Mouse (Mus musculus) CH12.LX (cell line): ENCODE results near the gene Adgb. TPM values are rescaled to one million over a fixed set of nuclear protein-coding genes. Genes with fewer than 3 reads are reported as not detected.

ENCODE experiments used
- DNase-seq: peaks from one replicate; pipeline ENCODE4 v3.0.0-alpha.2; 2013; ENCODE audit errors: extremely low read depth
- H3K27ac ChIP-seq: 2 replicates; pipeline ENCODE4 v1.5.1; 2012; ENCODE audit warnings: low read depth, mild to moderate bottlenecking, control low read depth, moderate library complexity; ENCODE audit not compliant: insufficient read depth
- H3K27me3 ChIP-seq: replicated peaks from 2 replicates; pipeline ENCODE3; 2012; ENCODE audit warnings: inconsistent platforms
- H3K36me3 ChIP-seq, 2 experiments: replicated peaks in 1 of 2; 2 replicates each; pipeline versions ENCODE3 to v1.6.1; 2012; ENCODE audit warnings: inconsistent platforms in 1 of 2, low read length in 1 of 2, mild to moderate bottlenecking in 1 of 2, mixed read lengths in 1 of 2, moderate library complexity in 1 of 2; ENCODE audit not compliant: control insufficient read depth in 1 of 2, insufficient read depth in 1 of 2
- H3K4me1 ChIP-seq, 2 experiments: 2 replicates each; pipeline ENCODE4 v1.6.1; 2012; ENCODE audit warnings: inconsistent platforms in 1 of 2, moderate library complexity in 1 of 2; ENCODE audit not compliant: insufficient read depth in 2 of 2, control insufficient read depth in 1 of 2
- H3K4me2 ChIP-seq: 2 replicates; pipeline ENCODE4 v1.6.1; 2012; ENCODE audit warnings: low read depth, mild to moderate bottlenecking, control low read depth; ENCODE audit not compliant: poor library complexity, insufficient read depth, severe bottlenecking
- H3K4me3 ChIP-seq, 3 experiments: fragments of 150-350 bp in 1 of 3; sonication (generic) in 1 of 3; replicated peaks in 1 of 3; 2 replicates each; pipeline versions ENCODE3 to v1.5.1; 2011 to 2012; ENCODE audit warnings: low read depth in 2 of 3, low read length in 2 of 3, mild to moderate bottlenecking in 2 of 3, moderate library complexity in 2 of 3, control low read depth in 1 of 3, improper control_type of control experiment in 1 of 3, inconsistent platforms in 1 of 3, mixed read lengths in 1 of 3; ENCODE audit not compliant: poor library complexity in 1 of 3
- H3K79me2 ChIP-seq: replicated peaks from 2 replicates; pipeline ENCODE4 v1.6.1; 2012; ENCODE audit warnings: mild to moderate bottlenecking, moderate library complexity; ENCODE audit not compliant: control insufficient read depth, poor library complexity, insufficient read depth, severe bottlenecking; ENCODE audit errors: extremely low read depth
- H3K9ac ChIP-seq: 2 replicates; pipeline ENCODE4 v1.6.1; 2012; ENCODE audit warnings: low read depth, mild to moderate bottlenecking, control low read depth, moderate library complexity; ENCODE audit not compliant: insufficient read depth
- H3K9me3 ChIP-seq: replicated peaks from 2 replicates; pipeline ENCODE3; 2012; ENCODE audit warnings: low read length, inconsistent platforms, mixed read lengths
- BHLHE40 ChIP-seq: IDR thresholded peaks from 2 replicates; pipeline ENCODE4 v1.6.1; 2011; ENCODE audit warnings: mild to moderate bottlenecking, low read depth, low read length, improper control_type of control experiment
- CHD1 ChIP-seq: IDR thresholded peaks from 2 replicates; pipeline ENCODE4 v1.6.1; 2012; ENCODE audit warnings: low read depth, low read length, improper control_type of control experiment, inconsistent platforms
- CTCF ChIP-seq, 2 experiments: IDR thresholded peaks in 1 of 2; conservative IDR thresholded peaks in 1 of 2; 2 replicates each; pipeline ENCODE4 v1.5.1; 2011 to 2012; ENCODE audit warnings: low read depth in 2 of 2, low read length in 2 of 2, improper control_type of control experiment in 1 of 2, inconsistent platforms in 1 of 2, mild to moderate bottlenecking in 1 of 2, moderate library complexity in 1 of 2
- IRF4 ChIP-seq: IDR thresholded peaks from 2 replicates; pipeline ENCODE4 v1.6.1; 2014; ENCODE audit warnings: low read depth, mild to moderate bottlenecking, inconsistent platforms, low read length, improper control_type of control experiment
- JUND ChIP-seq: conservative IDR thresholded peaks from 2 replicates; pipeline ENCODE4 v1.6.1; 2011; ENCODE audit warnings: low read depth, low read length, improper control_type of control experiment
- MAX ChIP-seq: IDR thresholded peaks from 2 replicates; pipeline ENCODE4 v1.6.1; 2011; ENCODE audit warnings: low read length, improper control_type of control experiment
- MAZ ChIP-seq: IDR thresholded peaks from 2 replicates; pipeline ENCODE4 v1.6.1; 2012; ENCODE audit warnings: low read depth, mild to moderate bottlenecking, inconsistent platforms, low read length, improper control_type of control experiment, moderate library complexity
- MYC ChIP-seq: IDR thresholded peaks from 2 replicates; pipeline ENCODE4 v1.6.1; 2011; ENCODE audit warnings: low read depth, mild to moderate bottlenecking, improper control_type of control experiment, low read length
- NRF1 ChIP-seq: IDR thresholded peaks from 2 replicates; pipeline ENCODE4 v1.6.1; 2014; ENCODE audit warnings: low read depth, mild to moderate bottlenecking, inconsistent platforms, low read length, improper control_type of control experiment, moderate library complexity
- RAD21 ChIP-seq: IDR thresholded peaks from 2 replicates; pipeline ENCODE4 v1.6.1; 2011; ENCODE audit warnings: low read depth, mild to moderate bottlenecking, low read length, improper control_type of control experiment, moderate library complexity
- SMC3 ChIP-seq: IDR thresholded peaks from 2 replicates; pipeline ENCODE4 v1.6.1; 2011; ENCODE audit warnings: low read depth, low read length, improper control_type of control experiment
- UBTF ChIP-seq: IDR thresholded peaks from 2 replicates; pipeline ENCODE4 v1.6.1; 2012; ENCODE audit warnings: low read depth, mild to moderate bottlenecking, inconsistent platforms, low read length, improper control_type of control experiment, moderate library complexity
- ZC3H11A ChIP-seq: IDR thresholded peaks from 2 replicates; pipeline ENCODE4 v1.6.1; 2012; ENCODE audit warnings: low read depth, mild to moderate bottlenecking, inconsistent platforms, low read length, improper control_type of control experiment
- dilution Hi-C: fragments of 300-500 bp; cut with MboI; formaldehyde crosslinking; loops from 2 replicates; pipeline ENCODE4 v1.14.3; 2020; ENCODE audit warnings: low sequenced_read_pairs; ENCODE audit not compliant: extremely low pct_unique_long_range_greater_than_20kb, extremely low pct_ligation_motif_present
- in situ Hi-C: fragments of 300-500 bp; cut with MboI; formaldehyde crosslinking; loops from 3 replicates; pipeline ENCODE4 v1.14.3; 2019; ENCODE audit warnings: low sequenced_read_pairs, low pct_ligation_motif_present, low pct_unique_long_range_greater_than_20kb, mixed read lengths
- polyA plus RNA-seq: library from polyadenylated mRNA; unstranded; fragments of >175 nt; gene quantifications from 2 replicates; pipeline ENCODE4 v1.2.1, GENCODE M21; 2012; ENCODE audit warnings: low read depth; ENCODE audit not compliant: insufficient read length
- total RNA-seq, 2 experiments: library from RNA; depleted of rRNA; stranded (reverse); fragments of 300-350 nt in 1 of 2; fragments of >200 nt in 1 of 2; gene quantifications; 2 replicates each; pipeline ENCODE4 v1.2.3; 2012 to 2014

Adgb gene
- total and polyA plus RNA-seq, 3 experiments, result not detected

- no peak overlapping the region for H3K4me3 ChIP-seq
- no peaks in the 10 kb centered on the region for H3K9me3 ChIP-seq
- H3K4me2 ChIP-seq, result peak overlapping the region; percentile 51; the same call in 1 of the 2 replicates
- no peaks in the 10 kb centered on the region for H3K36me3 ChIP-seq
- no peak overlapping the region for H3K27ac ChIP-seq
- H3K9ac ChIP-seq, result no peak overlapping the region
- no peaks in the 10 kb centered on the region for H3K27me3 ChIP-seq
- H3K4me1 ChIP-seq, result peaks cover 4 to 31% of the 10 kb centered on the region in 2 experiments; a peak in 3 of 4 replicates
- DNase-seq, result peak; percentile 75
- no peaks in the 10 kb centered on the region for H3K79me2 ChIP-seq
- no peak for TF ChIP-seq CHD1
- 0 out of 2 replicates have a peak, but pooled peaks have one; percentile 39 for TF ChIP-seq IRF4
- TF ChIP-seq MAZ, result no peak
- peak; percentile 21; the same call in 1 of the 2 replicates for TF ChIP-seq NRF1
- TF ChIP-seq SMC3, result peak; percentile 85
- peak; percentile 92 for TF ChIP-seq RAD21
- peak; percentile 32; the same call in 1 of the 2 replicates for TF ChIP-seq MAX
- peak; percentile 21; the same call in 1 of the 2 replicates for TF ChIP-seq BHLHE40
- peak; percentile 30; the same call in 1 of the 2 replicates for TF ChIP-seq ZC3H11A
- no peak for TF ChIP-seq MYC
- TF ChIP-seq CTCF (conservative IDR thresholded peaks at IDR 0.05 in 1 of 2, IDR thresholded peaks at IDR 0.05 in 1 of 2; ENCODE audit: low read depth in 2 of 2, low read length in 2 of 2), result peak; percentile 47 to 78; a peak in 3 of 4 replicates
- TF ChIP-seq, all 38 proteins: peak for 8
- in situ Hi-C loops (loop anchor here (25.0 kb wide), 1 partner anchor 509 kb away; no protein-coding TSS in a partner anchor), dilution Hi-C loops (no loop called here)
These were observed 150.9 kb downstream of the Adgb start for GRCm38 (mm10) chr10:10321119-10321781.

GRCm38 (mm10) chr10:10320364-10321083, 151.6 kb downstream of the Adgb start:
- H3K27me3 ChIP-seq, result no peaks in the 10 kb centered on the region
- no peak for DNase-seq
- TF ChIP-seq JUND, result no peak
- TF ChIP-seq NRF1, result no peak
- TF ChIP-seq UBTF, result no peak
- no peaks in the 10 kb centered on the region for H3K36me3 ChIP-seq
- dilution Hi-C loops, result no loop called here
- no peaks in the 10 kb centered on the region for H3K79me2 ChIP-seq
- H3K4me3 ChIP-seq, result no peak overlapping the region
- no peak overlapping the region for H3K27ac ChIP-seq
- no peaks in the 10 kb centered on the region for H3K9me3 ChIP-seq
- no peak overlapping the region for H3K9ac ChIP-seq
- in situ Hi-C loops, result loop anchor here (25.0 kb wide), 1 partner anchor 508 kb away; no protein-coding TSS in a partner anchor
- peak overlapping the region; percentile 51; the same call in 1 of the 2 replicates for H3K4me2 ChIP-seq
- H3K4me1 ChIP-seq, result peaks cover 4 to 31% of the 10 kb centered on the region in 2 experiments; a peak in 3 of 4 replicates
